Mouse (Mus musculus) midbrain, embryonic 10.5 days (tissue): ENCODE results near the gene St13. TPM values are rescaled to one million over a fixed set of nuclear protein-coding genes. Genes with fewer than 3 reads are reported as not detected.
A peak's percentile ranks its signal among the peaks of the same experiment; 100 is the strongest.

Source experiments
- DNase-seq: peaks from one replicate; pipeline ENCODE4 v3.0.0-alpha.2; 2017; ENCODE audit warnings: low spot score
- H3K27ac ChIP-seq: fragments of 300-500 bp; sonication (generic); replicated peaks from 2 replicates; pipeline ENCODE4 v1.5.1; 2016; ENCODE audit warnings: mild to moderate bottlenecking
- H3K27me3 ChIP-seq: fragments of 300-500 bp; sonication (generic); 2 replicates; pipeline ENCODE4 v1.6.1; 2016; ENCODE audit warnings: low read depth, mild to moderate bottlenecking; ENCODE audit not compliant: poor library complexity, severe bottlenecking
- H3K36me3 ChIP-seq: fragments of 300-500 bp; sonication (generic); 2 replicates; pipeline ENCODE4 v1.6.1; 2016; ENCODE audit warnings: mild to moderate bottlenecking, moderate library complexity
- H3K4me1 ChIP-seq: fragments of 300-500 bp; sonication (generic); 2 replicates; pipeline ENCODE4 v1.6.1; 2016
- H3K4me3 ChIP-seq: fragments of 300-500 bp; sonication (generic); 2 replicates; pipeline ENCODE4 v1.5.1; 2016; ENCODE audit warnings: mild to moderate bottlenecking, moderate library complexity
- H3K9me3 ChIP-seq: fragments of 300-500 bp; sonication (generic); replicated peaks from 2 replicates; pipeline ENCODE4 v1.6.1; 2016; ENCODE audit warnings: mild to moderate bottlenecking
- WGBS: fragments of 180-500 bp; shearing (Covaris S2); methylation state at CpG from one replicate; pipeline ENCODE4 v1.1.7; 2016; 5-methylcytosine and 5-hydroxymethylcytosine counted together
- polyA plus RNA-seq: library from polyadenylated mRNA; unstranded; fragments of >200 nt; fragmentation: Nextera tagmentation; extraction: Ambion mirVana; gene quantifications from 2 replicates; pipeline ENCODE4 v1.2.1, GENCODE M21; 2016

St13 gene
- polyA plus RNA-seq, 1 experiment from 2014 or later = 220 TPM

DNA sequence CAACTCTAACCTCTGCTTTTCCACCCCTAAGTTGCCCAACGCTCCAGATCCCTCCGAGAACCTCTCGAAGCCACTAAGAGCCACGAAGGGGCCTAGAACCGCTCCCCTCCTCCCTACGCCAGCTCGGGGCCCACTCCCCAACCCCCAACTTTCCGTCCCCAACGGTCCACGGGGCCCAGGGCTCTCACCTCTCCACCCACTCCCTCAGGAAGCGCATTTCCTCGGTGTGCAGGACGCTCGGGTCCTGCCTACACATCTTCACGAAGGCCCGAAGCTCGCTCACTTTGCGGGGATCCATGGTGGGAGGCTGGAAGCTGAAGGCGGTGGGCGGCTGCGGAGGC, 610 bp downstream of the St13 start:
- Histone ChIP-seq H3K9me3 (no peaks in the 10 kb centered on the region), H3K4me1 (peaks cover 26% of the 10 kb centered on the region), H3K4me3 (peak overlapping the region; percentile 90), H3K36me3 (peaks cover 19% of the 10 kb centered on the region; the same call in 1 of the 2 replicates), H3K27ac (peak overlapping the region; percentile 96), H3K27me3 (no peaks in the 10 kb centered on the region)
- 0% methylated on average over 21 of the region's 21 CpGs for WGBS
- DNase-seq = no peak

DNA sequence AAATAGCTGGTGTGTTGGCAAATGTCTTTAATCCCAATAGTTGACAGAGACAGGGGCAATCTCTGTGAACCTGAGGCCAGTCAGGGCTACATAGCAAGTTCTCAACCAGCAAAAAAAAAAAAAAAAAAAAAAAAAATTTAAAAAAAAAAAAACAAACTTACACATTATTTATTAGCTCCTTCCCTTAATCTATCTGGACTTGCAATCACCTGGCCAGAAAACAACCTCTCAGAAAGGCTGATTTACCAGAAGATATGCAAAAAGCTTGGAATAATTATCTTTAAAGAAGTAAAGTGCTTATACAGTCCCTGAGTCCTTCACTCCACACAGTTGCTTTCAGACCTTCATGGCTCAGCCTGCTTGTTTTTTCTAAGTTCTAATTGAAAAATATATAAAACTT, 1.7 kb downstream of the St13 start:
- H3K36me3 ChIP-seq = peaks cover 30% of the 10 kb centered on the region
- H3K27ac ChIP-seq = no peak overlapping the region
- DNase-seq = no peak
- H3K4me3 ChIP-seq = peak overlapping the region; percentile 90
- no peaks in the 10 kb centered on the region for H3K27me3 ChIP-seq
- peaks cover 26% of the 10 kb centered on the region for H3K4me1 ChIP-seq
- H3K9me3 ChIP-seq = no peaks in the 10 kb centered on the region

DNA sequence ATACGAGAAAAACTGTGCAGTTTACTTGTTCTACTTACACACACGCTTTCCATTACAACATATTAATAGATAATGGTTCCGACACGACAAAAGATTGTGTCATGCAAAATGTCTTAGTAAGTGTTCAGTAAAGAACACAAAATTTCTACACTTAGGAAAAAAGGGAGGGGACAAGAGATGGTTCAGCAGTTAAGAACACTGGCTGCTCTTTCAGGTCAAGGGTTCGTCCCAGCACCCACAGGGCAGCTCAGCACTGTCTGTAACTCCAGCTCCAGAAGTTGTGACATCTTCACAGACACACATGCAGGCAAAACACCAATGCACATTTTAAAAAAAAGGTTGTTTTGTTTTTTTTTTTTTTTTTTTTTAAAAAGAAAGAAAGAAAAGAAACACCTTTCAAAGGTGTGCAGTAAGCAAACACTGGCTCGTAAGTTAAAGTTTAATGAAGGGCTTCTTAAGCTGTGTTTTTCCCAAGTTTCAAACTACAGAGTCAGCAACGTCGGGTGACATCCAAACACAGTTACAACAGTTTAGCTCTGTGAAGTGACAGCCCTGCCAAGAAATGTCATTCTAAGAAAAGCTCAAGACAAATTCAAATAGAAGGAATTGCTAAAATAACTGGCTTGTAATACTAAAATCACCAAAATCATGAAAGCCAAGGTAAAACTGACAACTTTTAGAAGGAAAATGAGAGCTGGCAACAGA, 5.5 kb downstream of the St13 start:
- Histone ChIP-seq H3K27me3 (no peaks in the 10 kb centered on the region), H3K9me3 (no peaks in the 10 kb centered on the region), H3K27ac (no peak overlapping the region), H3K4me3 (no peak overlapping the region), H3K4me1 (peaks cover 15% of the 10 kb centered on the region), H3K36me3 (peaks cover 64% of the 10 kb centered on the region)
- no peak for DNase-seq
- WGBS = 90% methylated on average over 8 of the region's 8 CpGs

DNA sequence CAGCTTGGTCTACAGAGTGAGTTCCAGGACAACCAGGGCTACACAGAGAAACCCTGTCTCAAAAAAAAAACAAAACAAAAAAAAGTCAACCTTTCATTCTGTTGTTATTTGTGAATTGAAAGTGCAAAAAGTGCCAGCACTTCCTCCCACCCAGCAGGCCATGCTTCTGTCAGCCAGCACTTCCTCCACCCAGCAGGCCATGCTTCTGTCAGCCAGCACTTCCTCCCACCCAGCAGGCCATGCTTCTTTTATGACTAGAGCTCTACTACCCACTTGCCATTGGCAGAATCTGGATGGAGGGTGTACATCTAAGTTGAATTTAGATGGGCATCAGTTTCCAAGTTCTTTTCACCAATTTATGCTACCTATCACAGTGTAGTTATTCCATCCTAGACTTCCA, 6.9 kb downstream of the St13 start:
- no peak overlapping the region for H3K27ac ChIP-seq
- H3K27me3 ChIP-seq = no peaks in the 10 kb centered on the region
- peaks cover 78% of the 10 kb centered on the region for H3K36me3 ChIP-seq
- no peak overlapping the region for H3K4me3 ChIP-seq
- peaks cover 7% of the 10 kb centered on the region for H3K4me1 ChIP-seq
- H3K9me3 ChIP-seq = no peaks in the 10 kb centered on the region
- peak; percentile 4 for DNase-seq

DNA sequence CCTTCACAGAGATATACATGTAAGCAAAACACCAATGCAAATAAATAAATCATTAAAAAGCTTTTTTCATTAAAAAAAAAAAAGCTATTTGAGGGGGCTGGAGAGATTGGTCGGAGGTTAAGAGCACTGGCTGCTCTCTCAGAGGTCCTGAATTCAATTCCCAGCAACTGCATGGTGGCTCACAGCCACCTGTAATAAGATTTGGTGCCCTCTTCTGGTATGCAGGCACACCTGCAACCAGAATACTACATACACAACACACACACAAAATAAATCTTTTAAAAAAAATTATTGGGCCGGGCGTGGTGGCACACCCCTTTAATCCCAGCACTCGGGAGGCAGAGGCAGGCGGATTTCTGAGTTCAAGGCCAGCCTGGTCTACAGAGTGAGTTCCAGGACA, 13.6 kb downstream of the St13 start:
- Histone ChIP-seq H3K9me3 (no peaks in the 10 kb centered on the region), H3K4me1 (no peaks in the 10 kb centered on the region), H3K4me3 (no peak overlapping the region), H3K36me3 (peaks cover 99% of the 10 kb centered on the region), H3K27me3 (no peaks in the 10 kb centered on the region), H3K27ac (no peak overlapping the region)
- DNase-seq = no peak
- WGBS = 95% methylated on average over 5 of the region's 5 CpGs

DNA sequence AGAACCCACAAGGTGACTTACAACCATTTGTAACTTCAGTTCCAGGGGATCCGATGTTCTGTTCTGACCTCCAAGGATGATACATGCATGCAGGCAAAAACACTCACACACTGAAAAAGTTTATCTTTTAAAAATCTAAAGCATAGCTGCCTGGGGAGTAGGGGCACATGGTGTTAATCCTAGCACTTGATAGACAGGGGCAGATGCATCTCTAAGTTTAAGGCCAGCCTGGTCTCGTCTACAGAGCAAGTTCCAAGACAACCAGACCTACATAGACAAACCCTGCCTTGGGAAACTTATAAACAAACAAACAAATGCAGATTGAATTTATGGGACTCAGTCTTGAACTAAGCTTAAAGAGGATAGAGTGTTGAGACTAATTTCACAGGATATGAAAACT, 21.0 kb downstream of the St13 start:
- Histone ChIP-seq H3K27me3 (no peaks in the 10 kb centered on the region), H3K36me3 (peaks cover 99% of the 10 kb centered on the region), H3K9me3 (no peaks in the 10 kb centered on the region), H3K4me3 (no peak overlapping the region), H3K27ac (no peak overlapping the region), H3K4me1 (no peaks in the 10 kb centered on the region)
- no peak for DNase-seq
- WGBS = 91% methylated on average over 2 of the region's 2 CpGs

DNA sequence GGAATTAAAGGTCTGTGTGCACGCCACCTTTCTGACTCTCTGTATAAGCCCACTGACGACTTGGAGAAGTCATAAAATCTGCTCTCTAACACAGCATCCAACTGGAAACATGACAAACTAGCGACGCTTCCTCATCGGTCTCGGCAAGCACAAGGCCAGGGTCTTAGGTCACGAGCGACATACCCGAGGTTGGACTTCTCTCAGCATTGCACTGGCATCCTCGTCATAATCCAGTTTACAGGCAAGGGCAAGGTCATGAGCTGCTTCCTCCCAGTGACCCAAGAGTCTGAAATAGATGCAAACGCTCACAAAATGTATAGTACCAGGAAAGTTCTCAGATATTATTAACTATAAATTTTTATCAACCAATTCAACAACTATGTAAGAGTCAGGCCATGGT, 25.3 kb downstream of the St13 start:
- DNase-seq = no peak
- Histone ChIP-seq H3K4me3 (no peak overlapping the region), H3K9me3 (no peaks in the 10 kb centered on the region), H3K27ac (no peak overlapping the region), H3K27me3 (no peaks in the 10 kb centered on the region), H3K36me3 (peaks cover 99% of the 10 kb centered on the region), H3K4me1 (no peaks in the 10 kb centered on the region)
- WGBS = 93% methylated on average over 11 of the region's 11 CpGs

DNA sequence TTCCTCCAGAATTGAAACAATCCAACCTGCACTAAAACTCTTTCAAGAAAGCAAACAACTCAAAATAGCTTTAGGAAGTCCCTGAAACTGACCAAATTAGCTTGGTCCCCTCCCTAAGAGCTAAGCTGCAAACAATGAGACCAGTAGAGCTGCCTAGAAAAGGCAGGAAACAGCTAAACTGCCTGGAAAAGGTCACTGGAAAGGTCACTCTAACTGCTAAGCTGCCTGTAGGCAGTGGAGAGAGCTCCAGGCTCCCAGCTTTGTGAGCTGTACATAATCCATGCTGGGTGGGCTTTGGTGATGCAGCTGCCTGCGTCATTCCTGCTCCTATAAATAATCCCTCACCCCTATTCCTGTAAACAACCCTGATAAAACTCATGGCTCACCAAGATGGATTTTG, 29.5 kb downstream of the St13 start:
- Histone ChIP-seq H3K27me3 (no peaks in the 10 kb centered on the region), H3K27ac (no peak overlapping the region), H3K36me3 (peaks cover 100% of the 10 kb centered on the region), H3K9me3 (no peaks in the 10 kb centered on the region), H3K4me1 (no peaks in the 10 kb centered on the region), H3K4me3 (no peak overlapping the region)
- DNase-seq = no peak
- WGBS = 50% methylated on average over 1 of the region's 1 CpGs

DNA sequence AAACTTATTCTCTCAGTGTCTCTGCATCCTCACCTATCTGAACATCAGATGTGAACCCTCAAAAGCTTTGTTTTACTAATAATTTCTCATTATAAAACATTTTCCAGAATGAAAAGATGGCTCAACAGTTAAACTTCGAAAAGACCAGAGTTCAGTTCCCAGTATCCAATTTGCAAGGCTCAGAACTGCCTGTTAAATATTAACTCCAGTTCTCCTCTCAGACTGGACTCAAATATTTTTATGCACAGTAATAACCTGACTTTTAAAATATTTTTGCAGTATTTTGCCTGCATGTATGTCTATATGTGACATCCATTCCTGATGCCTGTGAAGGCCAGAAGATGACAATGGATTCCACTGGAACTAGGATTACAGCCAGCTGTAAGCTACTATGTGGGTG, 31.3 kb downstream of the St13 start:
- WGBS = 90% methylated on average over 1 of the region's 1 CpGs
- Histone ChIP-seq H3K9me3 (no peaks in the 10 kb centered on the region), H3K4me1 (no peaks in the 10 kb centered on the region), H3K27ac (no peak overlapping the region), H3K36me3 (peaks cover 100% of the 10 kb centered on the region), H3K4me3 (no peak overlapping the region), H3K27me3 (no peaks in the 10 kb centered on the region)
- DNase-seq = no peak

DNA sequence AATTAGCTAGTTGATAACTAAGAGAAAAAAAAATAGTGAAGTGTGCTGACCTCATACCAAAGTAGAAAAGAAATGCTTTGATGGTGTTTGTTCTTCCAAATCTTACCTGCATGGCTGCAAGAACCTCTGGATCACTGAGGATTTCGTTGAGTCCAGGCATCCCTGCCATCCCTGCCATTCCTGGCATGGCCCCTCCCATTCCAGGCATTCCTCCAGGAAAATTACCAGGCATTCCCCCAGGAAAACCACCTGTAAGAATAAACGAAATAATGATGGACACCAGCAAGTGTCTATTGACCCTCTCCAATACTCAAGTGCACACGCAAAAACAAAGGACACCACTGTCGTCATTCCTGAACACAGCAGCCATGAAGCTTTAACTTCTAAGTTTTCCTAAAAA, 33.6 kb downstream of the St13 start:
- Histone ChIP-seq H3K4me3 (no peak overlapping the region), H3K36me3 (peaks cover 88% of the 10 kb centered on the region), H3K4me1 (peaks cover 5% of the 10 kb centered on the region), H3K27ac (no peak overlapping the region), H3K9me3 (no peaks in the 10 kb centered on the region), H3K27me3 (no peaks in the 10 kb centered on the region)
- DNase-seq = no peak
- 94% methylated on average over 4 of the region's 4 CpGs for WGBS

DNA sequence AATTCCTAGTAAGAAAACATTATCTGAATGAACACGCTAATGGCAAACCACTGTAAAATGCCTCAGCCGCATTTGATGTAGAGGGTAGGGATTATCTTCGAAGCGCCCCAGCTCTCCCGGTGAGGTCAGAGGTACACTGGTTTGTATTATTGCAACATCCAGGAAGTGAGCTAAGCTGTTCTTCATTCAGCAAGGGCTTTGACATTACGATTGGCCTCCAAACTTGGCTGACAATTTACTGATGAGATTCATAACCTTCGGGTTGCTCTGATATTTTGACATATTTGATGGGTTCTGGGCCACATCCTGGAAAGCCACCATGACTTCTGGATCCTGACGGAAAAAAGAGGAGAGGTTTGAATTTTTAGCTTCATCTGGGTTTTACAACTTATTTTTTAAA, 34.6 kb downstream of the St13 start:
- 93% methylated on average over 8 of the region's 8 CpGs for WGBS
- H3K27me3 ChIP-seq = no peaks in the 10 kb centered on the region
- peaks cover 12% of the 10 kb centered on the region for H3K4me1 ChIP-seq
- H3K27ac ChIP-seq = no peak overlapping the region
- H3K4me3 ChIP-seq = no peak overlapping the region
- H3K36me3 ChIP-seq = peaks cover 78% of the 10 kb centered on the region
- DNase-seq = no peak
- H3K9me3 ChIP-seq = no peaks in the 10 kb centered on the region

DNA sequence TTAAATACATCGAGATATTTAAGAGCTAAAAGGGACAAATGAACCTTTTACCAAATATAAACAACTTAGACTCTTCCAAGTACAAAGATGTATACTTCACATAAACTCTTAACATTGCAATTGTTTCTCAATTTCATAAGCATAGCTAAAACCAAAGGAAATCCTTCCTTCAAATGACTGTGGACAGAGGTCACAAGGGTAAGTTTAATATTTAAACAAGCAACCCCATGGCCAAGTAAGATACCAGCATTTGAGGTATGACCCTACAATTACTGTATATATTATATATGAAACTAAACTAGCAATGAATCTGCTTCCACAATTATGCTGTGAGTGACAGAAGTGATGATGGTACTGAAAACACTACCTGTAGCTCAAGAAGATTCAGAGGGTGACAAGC, 35.6 kb downstream of the St13 start:
- no peak for DNase-seq
- H3K4me1 ChIP-seq = peaks cover 22% of the 10 kb centered on the region
- 92% methylated on average over 1 of the region's 1 CpGs for WGBS
- no peak overlapping the region for H3K27ac ChIP-seq
- no peak overlapping the region for H3K4me3 ChIP-seq
- peaks cover 68% of the 10 kb centered on the region for H3K36me3 ChIP-seq
- no peaks in the 10 kb centered on the region for H3K27me3 ChIP-seq
- no peaks in the 10 kb centered on the region for H3K9me3 ChIP-seq

DNA sequence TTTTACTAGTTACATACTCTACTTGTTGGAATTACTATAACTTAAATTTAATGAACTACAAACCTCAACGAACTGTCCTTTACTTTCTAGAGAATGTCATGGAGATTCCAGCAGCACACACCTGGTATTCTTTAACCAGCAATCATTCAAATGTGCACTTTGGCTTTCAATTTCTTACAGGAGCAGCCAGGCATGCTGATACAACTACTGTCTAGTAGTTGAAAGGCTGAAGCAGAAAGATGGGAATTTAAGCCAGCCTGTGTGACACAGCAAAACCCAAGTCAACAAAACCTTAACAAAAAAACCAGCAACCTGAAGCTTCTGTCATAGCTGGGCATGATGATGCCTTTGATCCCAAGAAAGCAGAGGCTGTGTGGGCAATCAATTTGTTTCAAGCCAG, 37.4 kb downstream of the St13 start:
- 89% methylated on average over 1 of the region's 1 CpGs for WGBS
- Histone ChIP-seq H3K4me1 (peaks cover 31% of the 10 kb centered on the region), H3K4me3 (no peak overlapping the region), H3K27ac (no peak overlapping the region), H3K9me3 (no peaks in the 10 kb centered on the region), H3K27me3 (no peaks in the 10 kb centered on the region), H3K36me3 (peaks cover 52% of the 10 kb centered on the region)
- DNase-seq = no peak
